Mouse (Mus musculus) brain, embryonic 14.5 days (tissue): ENCODE results near the gene Ctnnbip1.

Experiments used
- CTCF ChIP-seq: fragments of 200-500 bp; IDR thresholded peaks from 2 replicates; pipeline ENCODE4 v1.5.1; 2012; ENCODE audit warnings: inconsistent platforms, mild to moderate bottlenecking, moderate library complexity, borderline replicate concordance; ENCODE audit not compliant: insufficient read depth, insufficient read length; ENCODE audit errors: extremely low read depth
- POLR2A ChIP-seq: fragments of 200-500 bp; IDR thresholded peaks from 2 replicates; pipeline ENCODE4 v1.6.1; 2012; ENCODE audit warnings: mild to moderate bottlenecking, inconsistent platforms, borderline replicate concordance; ENCODE audit not compliant: poor library complexity, insufficient read depth, insufficient read length, severe bottlenecking; ENCODE audit errors: extremely low read depth

DNA sequence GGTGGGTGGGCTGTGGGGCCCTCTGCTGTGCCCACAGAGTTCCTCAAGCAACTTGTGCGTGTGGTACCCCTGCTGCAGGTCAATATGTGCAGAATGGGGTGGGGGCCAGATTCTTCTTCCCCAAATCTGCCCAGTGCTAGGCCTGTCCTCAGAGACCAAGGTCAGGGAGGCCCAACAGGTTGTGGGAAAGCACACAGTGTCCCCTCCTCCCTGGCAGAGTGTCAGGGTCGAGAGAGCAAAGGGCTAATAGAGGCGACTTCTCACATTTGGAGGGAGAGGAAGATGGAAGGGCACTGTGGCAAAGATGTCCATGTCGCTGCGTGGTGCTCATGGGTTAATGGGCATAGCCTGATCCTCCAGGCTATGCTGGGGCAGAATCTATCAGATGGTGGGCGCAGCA is 7.8 kb downstream of the Ctnnbip1 start:
- TF ChIP-seq CTCF (no peak), POLR2A (no peak)
